Mouse (Mus musculus) intestine, embryonic 15.5 days (tissue): ENCODE results near the gene Extl2. TPM values are rescaled to one million over a fixed set of nuclear protein-coding genes. Genes with fewer than 3 reads are reported as not detected.

Experiments
- ATAC-seq: fragments of 200-750 bp; cut with Nextera tagmentation; 2 replicates; pipeline ENCODE4 v1.8.0; 2017; ENCODE audit warnings: moderate TSS enrichment, moderate library complexity
- H3K27ac ChIP-seq: fragments of 300-500 bp; sonication (generic); 2 replicates; pipeline ENCODE4 v1.5.1; 2015; ENCODE audit warnings: mild to moderate bottlenecking, inconsistent platforms
- H3K27me3 ChIP-seq: fragments of 300-500 bp; sonication (generic); replicated peaks from 2 replicates; pipeline ENCODE4 v1.6.1; 2015; ENCODE audit warnings: inconsistent platforms
- H3K36me3 ChIP-seq: fragments of 300-500 bp; sonication (generic); 2 replicates; pipeline ENCODE4 v1.6.1; 2015; ENCODE audit warnings: inconsistent platforms
- H3K4me1 ChIP-seq: fragments of 300-500 bp; sonication (generic); replicated peaks from 2 replicates; pipeline ENCODE4 v1.6.1; 2015; ENCODE audit warnings: inconsistent platforms
- H3K4me2 ChIP-seq: fragments of 300-500 bp; sonication (generic); replicated peaks from 2 replicates; pipeline ENCODE4 v1.6.1; 2015; ENCODE audit warnings: mild to moderate bottlenecking, inconsistent platforms
- H3K4me3 ChIP-seq: fragments of 300-500 bp; sonication (generic); replicated peaks from 2 replicates; pipeline ENCODE4 v1.5.1; 2015; ENCODE audit warnings: inconsistent platforms
- H3K9ac ChIP-seq: fragments of 300-500 bp; sonication (generic); 2 replicates; pipeline ENCODE4 v1.6.1; 2015; ENCODE audit warnings: inconsistent platforms
- H3K9me3 ChIP-seq: fragments of 300-500 bp; sonication (generic); 2 replicates; pipeline ENCODE4 v1.6.1; 2016; ENCODE audit warnings: inconsistent platforms
- WGBS: fragments of 180-500 bp; shearing (Covaris S2); methylation state at CpG from one replicate; pipeline ENCODE4 v1.1.7; 2015; 5-methylcytosine and 5-hydroxymethylcytosine counted together
- polyA plus RNA-seq: library from polyadenylated mRNA; unstranded; fragments of >200 nt; fragmentation: Nextera tagmentation; extraction: Ambion mirVana; gene quantifications from 2 replicates; pipeline ENCODE4 v1.2.1, GENCODE M21; 2015

The Extl2 gene
- polyA plus RNA-seq, 1 experiment from 2014 or later, result 17.6 TPM

DNA sequence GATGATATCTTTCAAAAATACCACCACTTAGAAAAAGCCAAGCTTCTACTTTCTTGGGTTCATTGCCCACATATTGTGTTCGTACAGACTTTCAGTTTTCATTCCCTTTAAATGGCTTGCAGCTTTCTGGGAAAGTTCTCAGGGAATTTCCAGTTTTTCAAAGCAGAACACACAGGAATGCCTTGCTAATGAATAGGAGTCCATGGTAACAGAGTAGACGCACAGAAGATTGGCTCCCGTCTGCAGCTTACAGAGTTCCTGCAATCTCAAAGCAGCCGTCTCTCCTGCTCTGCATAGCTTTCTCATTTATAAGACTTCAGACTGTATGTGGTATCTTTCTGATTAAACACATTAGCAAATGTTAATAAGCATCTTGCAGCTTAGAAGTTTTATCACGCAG is 39.8 kb downstream of the Extl2 start:
- H3K4me2 ChIP-seq, result no peak overlapping the region
- no peaks in the 10 kb centered on the region for H3K4me1 ChIP-seq
- WGBS, result 61% methylated on average over 5 of the region's 5 CpGs
- H3K27me3 ChIP-seq, result no peaks in the 10 kb centered on the region
- no peak overlapping the region for H3K27ac ChIP-seq
- no peaks in the 10 kb centered on the region for H3K9me3 ChIP-seq
- H3K4me3 ChIP-seq, result no peak overlapping the region
- no peaks in the 10 kb centered on the region for H3K36me3 ChIP-seq
- no peak overlapping the region for H3K9ac ChIP-seq
- ATAC-seq, result no peak

DNA sequence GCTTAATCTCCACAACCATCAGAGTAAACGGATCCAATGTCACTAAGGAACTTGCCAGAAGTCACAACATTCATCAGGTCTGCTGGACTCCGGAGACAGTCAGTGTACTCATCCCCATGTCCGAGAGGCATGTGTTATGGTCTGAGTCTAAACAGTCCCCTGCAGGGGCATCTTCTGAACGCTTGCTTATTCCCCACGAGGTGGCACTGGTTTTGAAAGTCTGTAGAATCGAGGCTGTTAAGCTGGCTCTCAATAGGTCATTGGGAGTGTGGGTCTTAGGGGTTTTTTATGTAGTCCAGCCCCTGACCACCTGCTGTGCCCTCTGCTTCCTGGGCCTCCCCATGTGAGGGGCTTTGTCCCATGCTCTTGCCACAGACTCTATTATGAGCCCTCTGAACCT is 49.8 kb downstream of the Extl2 start:
- Histone ChIP-seq H3K9ac (no peak overlapping the region), H3K4me3 (no peak overlapping the region), H3K36me3 (no peaks in the 10 kb centered on the region), H3K4me2 (no peak overlapping the region), H3K9me3 (no peaks in the 10 kb centered on the region), H3K4me1 (no peaks in the 10 kb centered on the region), H3K27ac (no peak overlapping the region), H3K27me3 (no peaks in the 10 kb centered on the region)
- ATAC-seq, result no peak
- 53% methylated on average over 6 of the region's 6 CpGs for WGBS

DNA sequence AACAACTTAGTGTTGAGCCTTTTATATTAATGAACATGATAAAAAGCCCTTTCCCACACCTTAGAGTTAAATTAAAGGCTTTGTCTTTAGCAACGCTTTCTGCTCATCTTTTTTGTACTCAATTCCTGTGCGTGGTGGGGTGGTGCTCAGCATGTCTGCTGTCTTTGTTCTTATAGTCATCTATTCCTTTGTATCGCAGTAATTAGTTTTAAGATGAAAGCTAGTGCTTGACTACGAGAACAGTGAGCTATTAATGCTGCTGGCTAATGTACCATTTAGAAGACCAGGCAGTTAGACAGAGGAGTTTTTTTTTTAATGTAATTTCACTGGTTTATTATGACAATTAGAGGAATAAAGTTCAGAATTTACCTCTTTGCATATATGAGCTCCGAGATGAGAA is 53.1 kb downstream of the Extl2 start:
- Histone ChIP-seq H3K9ac (no peak overlapping the region), H3K4me3 (no peak overlapping the region), H3K27ac (no peak overlapping the region), H3K4me1 (no peaks in the 10 kb centered on the region), H3K4me2 (no peak overlapping the region), H3K36me3 (no peaks in the 10 kb centered on the region), H3K9me3 (no peaks in the 10 kb centered on the region), H3K27me3 (no peaks in the 10 kb centered on the region)
- WGBS, result 76% methylated on average over 5 of the region's 5 CpGs
- no peak for ATAC-seq

DNA sequence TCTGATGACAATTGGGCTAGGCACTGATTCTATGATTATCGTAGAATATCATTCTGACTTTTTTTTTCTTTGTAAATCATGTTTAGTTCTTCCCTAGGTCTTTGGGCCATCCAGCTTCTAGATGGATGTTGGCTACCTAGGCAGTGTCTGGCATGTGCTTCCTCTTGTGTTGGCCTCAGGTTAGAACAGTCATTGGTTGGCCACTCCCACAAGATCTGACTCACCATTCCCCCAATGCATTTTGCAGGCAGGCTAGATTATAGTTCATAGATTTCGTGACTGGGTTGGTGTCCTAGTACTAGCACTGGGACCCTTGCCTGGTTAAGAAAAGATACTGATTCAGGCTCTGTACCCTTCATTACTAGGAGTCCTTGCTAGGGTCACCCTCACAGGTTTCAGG is 54.9 kb downstream of the Extl2 start:
- ATAC-seq, result no peak
- 91% methylated on average over 2 of the region's 2 CpGs for WGBS
- Histone ChIP-seq H3K9me3 (no peaks in the 10 kb centered on the region), H3K9ac (no peak overlapping the region), H3K4me1 (no peaks in the 10 kb centered on the region), H3K4me3 (no peak overlapping the region), H3K4me2 (no peak overlapping the region), H3K36me3 (no peaks in the 10 kb centered on the region), H3K27ac (no peak overlapping the region), H3K27me3 (no peaks in the 10 kb centered on the region)

DNA sequence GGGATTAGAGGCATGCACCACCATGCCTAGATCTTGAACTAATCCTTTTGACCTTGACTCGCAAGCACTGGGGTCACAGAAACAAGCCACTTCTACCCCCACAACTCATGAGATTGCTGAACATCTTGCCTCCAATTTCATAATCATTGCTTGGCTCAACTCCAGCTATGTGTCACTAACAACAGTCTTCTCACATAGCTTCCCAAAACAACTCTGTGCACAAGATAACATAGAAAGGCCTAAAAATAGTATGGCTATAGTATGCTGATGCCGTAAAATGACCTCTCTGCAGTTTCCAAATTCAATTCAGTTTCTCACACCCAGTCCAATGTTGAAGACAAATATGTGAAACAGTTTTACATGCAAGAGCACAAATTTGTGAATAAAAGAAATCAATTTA is 65.3 kb downstream of the Extl2 start:
- no peaks in the 10 kb centered on the region for H3K9me3 ChIP-seq
- H3K27me3 ChIP-seq, result no peaks in the 10 kb centered on the region
- H3K4me1 ChIP-seq, result no peaks in the 10 kb centered on the region
- H3K9ac ChIP-seq, result no peak overlapping the region
- 82% methylated on average over 2 of the region's 2 CpGs for WGBS
- no peaks in the 10 kb centered on the region for H3K36me3 ChIP-seq
- H3K27ac ChIP-seq, result no peak overlapping the region
- no peak overlapping the region for H3K4me3 ChIP-seq
- H3K4me2 ChIP-seq, result no peak overlapping the region
- no peak for ATAC-seq

DNA sequence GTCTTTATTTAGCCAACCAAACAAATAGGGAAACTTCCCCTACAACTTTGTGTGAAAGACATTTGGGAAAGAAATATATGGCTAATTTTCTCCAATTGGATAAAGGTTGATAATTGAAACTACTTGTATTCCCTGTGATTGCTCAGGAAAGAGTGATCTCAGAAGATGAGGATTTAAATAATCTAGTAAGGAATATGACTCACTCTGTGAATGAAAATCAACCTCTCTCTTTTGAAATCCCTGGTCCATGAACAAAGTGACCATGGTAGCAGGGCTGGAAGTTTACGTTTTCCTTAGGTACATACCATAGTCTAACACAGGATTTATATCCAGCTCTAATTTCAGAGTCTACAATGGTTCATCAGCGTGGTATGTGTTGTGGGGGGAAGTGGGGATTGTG is 69.5 kb downstream of the Extl2 start:
- H3K4me2 ChIP-seq, result no peak overlapping the region
- H3K27ac ChIP-seq, result no peak overlapping the region
- H3K36me3 ChIP-seq, result no peaks in the 10 kb centered on the region
- WGBS, result 69% methylated on average over 2 of the region's 2 CpGs
- no peaks in the 10 kb centered on the region for H3K27me3 ChIP-seq
- H3K4me3 ChIP-seq, result no peak overlapping the region
- 0 out of 2 replicates have a peak, but pooled peaks cover 3% of the 10 kb centered on the region for H3K4me1 ChIP-seq
- no peak overlapping the region for H3K9ac ChIP-seq
- no peaks in the 10 kb centered on the region for H3K9me3 ChIP-seq
- no peak for ATAC-seq

DNA sequence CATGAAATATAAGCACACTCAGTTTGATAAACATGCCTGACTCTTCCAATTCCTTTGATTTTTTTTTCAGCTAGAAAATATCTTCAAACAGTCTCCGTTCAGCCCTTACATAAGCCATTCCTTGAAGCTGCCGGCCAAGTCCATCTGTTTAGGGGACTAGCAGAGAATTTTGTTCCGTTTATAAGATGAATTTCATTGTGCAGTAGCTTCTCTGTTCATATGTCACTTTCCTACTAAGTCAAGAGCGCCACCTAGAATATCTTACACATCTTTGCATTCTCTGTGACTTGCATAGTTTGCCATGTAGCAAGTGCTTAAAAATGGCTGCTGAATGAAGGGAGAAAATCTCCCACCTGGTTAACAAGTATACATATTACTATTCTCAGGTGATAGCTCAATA is 71.2 kb downstream of the Extl2 start:
- Histone ChIP-seq H3K9ac (no peak overlapping the region), H3K4me3 (no peak overlapping the region), H3K4me2 (no peak overlapping the region), H3K27ac (no peak overlapping the region), H3K9me3 (no peaks in the 10 kb centered on the region), H3K4me1 (0 out of 2 replicates have a peak, but pooled peaks cover 3% of the 10 kb centered on the region), H3K27me3 (no peaks in the 10 kb centered on the region), H3K36me3 (no peaks in the 10 kb centered on the region)
- WGBS, result 54% methylated on average over 4 of the region's 4 CpGs
- ATAC-seq, result no peak

Other genes starting within 250 kb of the Extl2 start
- gene Dph5, start 119.6 kb upstream of the Extl2 start, polyA plus RNA-seq, result 30.2 and 30.5 TPM in 2 replicates
- 35.6 and 38.3 TPM in 2 replicates for gene Slc30a7, start 56 bp upstream of the Extl2 start, polyA plus RNA-seq
- 17.0 and 18.9 TPM in 2 replicates for gene Vcam1, start 122.2 kb downstream of the Extl2 start, polyA plus RNA-seq
- gene Gpr88, start 246.0 kb downstream of the Extl2 start, polyA plus RNA-seq, result 1.4 and 1.5 TPM in 2 replicates